Mouse (Mus musculus) heart, adult 2 months (tissue): ENCODE data around the gene Them7. TPM values are rescaled to one million over a fixed set of nuclear protein-coding genes. Genes with fewer than 3 reads are reported as not detected.
A peak's percentile ranks its signal among the peaks of the same experiment; 100 is the strongest.

Source experiments
- DNase-seq, 2 experiments: peaks; one replicate each; pipeline ENCODE4 v3.0.0; 2021
- H3K27ac ChIP-seq: fragments of 200-600 bp; 2 replicates; pipeline ENCODE4 v1.8.1; 2022
- H3K27me3 ChIP-seq: fragments of 200-500 bp; 2 replicates; pipeline ENCODE4 v1.6.1; 2012; ENCODE audit warnings: mild to moderate bottlenecking, low read length, inconsistent platforms, mixed read lengths; ENCODE audit not compliant: control insufficient read depth, insufficient read depth
- H3K36me3 ChIP-seq: fragments of 200-500 bp; 2 replicates; pipeline ENCODE4 v1.6.1; 2012; ENCODE audit warnings: low read length, inconsistent platforms; ENCODE audit not compliant: control insufficient read depth, insufficient read depth
- H3K4me1 ChIP-seq: fragments of 200-500 bp; 2 replicates; pipeline ENCODE4 v1.6.1; 2011; ENCODE audit warnings: low read length; ENCODE audit not compliant: control insufficient read depth, insufficient read depth
- H3K4me3 ChIP-seq: fragments of 200-600 bp; 2 replicates; pipeline ENCODE4 v1.8.1; 2022
- H3K79me2 ChIP-seq: fragments of 200-500 bp; replicated peaks from 2 replicates; pipeline ENCODE4 v1.6.1; 2012; ENCODE audit warnings: mild to moderate bottlenecking, inconsistent platforms, low read length, moderate library complexity, mixed read lengths; ENCODE audit not compliant: control insufficient read depth, insufficient read depth
- H3K9ac ChIP-seq: fragments of 200-500 bp; 2 replicates; pipeline ENCODE4 v1.6.1; 2012; ENCODE audit warnings: low read depth, mild to moderate bottlenecking, control low read depth, inconsistent platforms, low read length, mixed read lengths
- CTCF ChIP-seq: fragments of 200-600 bp; IDR thresholded peaks from 2 replicates; pipeline ENCODE4 v1.8.1; 2022; ENCODE audit warnings: antibody characterized with exemption, mild to moderate bottlenecking, moderate library complexity
- EP300 ChIP-seq: fragments of 200-500 bp; IDR thresholded peaks from 2 replicates; pipeline ENCODE4 v1.6.1; 2011; ENCODE audit warnings: low read depth, low read length, control low read depth; ENCODE audit not compliant: insufficient read depth
- POLR2A ChIP-seq: fragments of 200-500 bp; IDR thresholded peaks from 2 replicates; pipeline ENCODE4 v1.6.1; 2011; ENCODE audit warnings: mild to moderate bottlenecking, low read depth, low read length, control low read depth; ENCODE audit not compliant: insufficient read depth
- WGBS: fragments of 180-500 bp; shearing (Covaris S2); methylation state at CpG from one replicate; pipeline ENCODE4 v1.1.7; 2018; 5-methylcytosine and 5-hydroxymethylcytosine counted together
- intact Hi-C: fragments of 180-260 bp; cut with DNase I; formaldehyde crosslinking; loops from one replicate; pipeline ENCODE4 v1.15.1; 2025
- polyA plus RNA-seq: library from polyadenylated mRNA; depleted of rRNA; stranded (reverse); fragments of >200 nt; gene quantifications from 2 replicates; pipeline ENCODE4 v1.2.3, GENCODE M21; 2012
- total RNA-seq, 2 experiments: library from RNA; stranded (reverse); gene quantifications; 2 replicates each; pipeline ENCODE4 v1.2.3; 2021

Gene Them7
- total and polyA plus RNA-seq, 3 experiments: 0.27 to 2.9 (median 2.5) TPM

DNA sequence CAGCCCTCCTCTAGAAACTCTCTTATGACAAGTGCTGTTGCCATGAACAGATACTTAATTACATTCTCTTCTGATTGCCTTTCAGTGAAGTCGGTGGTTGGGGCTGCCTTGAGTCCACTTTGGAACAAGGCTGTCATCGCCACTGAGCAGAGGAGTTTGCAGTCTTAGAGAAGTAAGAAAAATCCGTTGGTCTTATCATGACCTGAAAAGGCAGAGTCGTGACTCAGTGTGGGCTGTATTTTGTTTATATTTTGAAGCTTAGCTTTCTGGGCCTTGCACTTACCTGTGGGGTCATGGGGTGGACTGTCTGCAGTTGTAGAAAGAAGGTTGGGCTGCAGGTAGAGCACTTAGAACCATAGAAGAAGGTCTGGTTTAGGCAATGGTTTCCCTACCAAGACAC is 31.3 kb downstream of the Them7 start:
- 40% methylated on average over 4 of the region's 4 CpGs for WGBS

DNA sequence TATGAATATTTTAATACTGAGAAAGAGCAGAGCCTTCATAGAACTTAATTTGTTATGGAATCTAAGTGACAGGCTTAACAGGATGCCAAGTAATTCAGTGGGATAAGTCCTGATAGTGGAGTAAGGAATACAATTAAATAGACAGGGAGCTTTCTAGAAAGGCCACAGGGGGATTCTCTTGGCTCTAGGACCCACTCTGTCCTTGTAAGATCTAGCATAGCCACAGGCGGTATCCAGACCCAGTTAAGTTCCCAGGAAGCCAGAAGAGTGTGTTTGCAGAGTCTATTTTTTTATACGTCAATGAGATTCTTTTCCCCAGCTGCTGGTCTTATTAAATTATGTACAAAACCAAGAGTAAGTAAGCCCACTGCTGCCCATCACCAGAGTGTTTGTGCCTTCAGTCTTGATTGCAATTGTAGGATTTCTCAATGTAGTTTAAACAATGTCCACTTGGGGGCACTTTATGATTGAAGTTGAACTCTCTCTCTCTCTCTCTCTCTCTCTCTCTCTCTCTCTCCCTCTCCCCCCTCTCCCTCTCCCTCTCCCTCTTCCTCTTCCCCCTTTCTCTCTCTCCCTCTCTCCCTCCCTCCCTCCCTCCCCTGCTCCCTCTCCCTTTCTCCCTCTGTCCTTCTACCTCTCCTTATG is 32.4 kb downstream of the Them7 start:
- DNase-seq: no peak
- Histone ChIP-seq H3K27me3 (no peaks in the 10 kb centered on the region), H3K9ac (no peak overlapping the region), H3K4me3 (no peak overlapping the region), H3K27ac (no peak overlapping the region), H3K79me2 (no peaks in the 10 kb centered on the region), H3K4me1 (no peaks in the 10 kb centered on the region; the same call in 1 of the 2 replicates), H3K36me3 (no peaks in the 10 kb centered on the region)
- intact Hi-C loops: loop anchor here (2.0 kb wide), 1 partner anchor 172 kb away; no protein-coding TSS in a partner anchor
- no peak for TF ChIP-seq EP300
- peak; percentile 48 for TF ChIP-seq CTCF
- TF ChIP-seq POLR2A: no peak
- 52% methylated on average over 2 of the region's 2 CpGs for WGBS

More for the DNA sequence above, 31.3 kb downstream of the Them7 start:
- Histone ChIP-seq H3K27me3 (no peaks in the 10 kb centered on the region), H3K36me3 (no peaks in the 10 kb centered on the region), H3K9ac (no peak overlapping the region), H3K4me1 (no peaks in the 10 kb centered on the region; the same call in 1 of the 2 replicates), H3K79me2 (no peaks in the 10 kb centered on the region), H3K4me3 (no peak overlapping the region), H3K27ac (no peak overlapping the region)
- no peak for DNase-seq
- TF ChIP-seq EP300: no peak
- no peak for TF ChIP-seq CTCF
- no peak for TF ChIP-seq POLR2A
- intact Hi-C loops: no loop called here

DNA sequence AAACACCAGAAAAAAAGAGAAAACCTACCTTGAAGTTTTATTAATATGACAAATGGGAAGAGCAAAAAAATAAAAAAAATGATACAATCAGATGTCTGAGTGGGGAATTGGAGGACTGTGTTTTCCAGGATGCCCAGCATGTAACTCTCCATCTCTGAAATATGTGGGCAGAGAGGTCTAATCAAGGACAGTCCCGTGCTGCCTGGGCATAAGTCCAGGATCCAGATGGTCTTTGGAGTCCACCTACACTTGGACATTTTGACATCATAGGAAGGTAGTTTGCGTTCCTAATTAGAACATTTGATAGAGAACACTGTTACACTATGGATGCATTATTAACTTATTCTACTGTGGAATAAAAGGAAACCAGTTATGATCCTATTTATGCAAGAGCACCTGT is 33.3 kb downstream of the Them7 start:
- WGBS: 43% methylated on average over 2 of the region's 2 CpGs

DNA sequence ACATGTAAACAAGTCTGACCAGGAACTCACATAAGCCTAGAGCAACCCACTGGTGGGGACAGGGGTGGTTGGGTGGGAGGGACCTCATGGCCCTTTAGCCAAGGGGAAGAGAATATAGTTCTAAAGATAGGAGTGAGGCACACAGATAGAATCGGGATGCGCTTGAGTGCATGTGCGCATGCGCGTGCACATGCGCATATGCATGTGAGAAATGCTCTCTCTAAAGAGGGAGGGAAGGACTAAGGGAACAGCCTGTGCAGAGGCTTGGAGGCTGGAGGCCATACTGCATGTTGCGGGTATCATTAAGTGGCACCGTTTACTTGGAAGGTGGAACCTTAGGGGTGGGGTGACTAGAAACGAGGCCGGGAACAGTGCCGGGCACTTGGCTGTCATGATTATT is 37.2 kb downstream of the Them7 start:
- Histone ChIP-seq H3K27me3 (no peaks in the 10 kb centered on the region), H3K4me1 (no peaks in the 10 kb centered on the region), H3K9ac (no peak overlapping the region), H3K36me3 (no peaks in the 10 kb centered on the region), H3K4me3 (no peak overlapping the region), H3K79me2 (no peaks in the 10 kb centered on the region), H3K27ac (no peak overlapping the region)
- TF ChIP-seq POLR2A (no peak), CTCF (no peak), EP300 (no peak)
- DNase-seq: no peak
- 93% methylated on average over 11 of the region's 11 CpGs for WGBS
- intact Hi-C loops: no loop called here

More for the DNA sequence above, 33.3 kb downstream of the Them7 start:
- intact Hi-C loops: loop anchor here (2.0 kb wide), 1 partner anchor 171 kb away; no protein-coding TSS in a partner anchor
- Histone ChIP-seq H3K79me2 (no peaks in the 10 kb centered on the region), H3K9ac (no peak overlapping the region), H3K4me3 (no peak overlapping the region), H3K27me3 (no peaks in the 10 kb centered on the region), H3K36me3 (no peaks in the 10 kb centered on the region), H3K27ac (no peak overlapping the region), H3K4me1 (no peaks in the 10 kb centered on the region)
- TF ChIP-seq POLR2A (no peak), EP300 (no peak), CTCF (no peak)
- no peak for DNase-seq

DNA sequence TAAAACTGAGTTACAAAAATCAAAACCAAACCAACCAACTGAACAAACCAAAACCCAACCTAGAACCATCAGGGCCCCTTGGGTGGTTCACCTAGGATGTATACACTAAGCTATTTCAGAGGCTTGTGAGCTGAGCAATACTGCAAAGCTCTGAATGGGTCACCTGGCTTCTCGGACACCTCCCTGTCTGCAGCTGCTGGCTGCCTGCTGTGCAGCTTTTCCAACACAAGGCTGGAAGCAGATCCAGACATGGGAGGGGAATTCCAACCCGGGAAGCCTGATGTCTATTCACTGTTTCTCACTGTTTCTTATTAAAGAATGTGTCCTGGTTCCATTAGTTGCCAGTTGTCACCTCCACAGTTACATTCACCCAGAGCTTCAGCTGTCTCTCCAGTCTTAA is 39.1 kb downstream of the Them7 start:
- Histone ChIP-seq H3K27me3 (no peaks in the 10 kb centered on the region), H3K4me1 (no peaks in the 10 kb centered on the region), H3K79me2 (no peaks in the 10 kb centered on the region), H3K9ac (no peak overlapping the region), H3K4me3 (no peak overlapping the region), H3K36me3 (no peaks in the 10 kb centered on the region), H3K27ac (no peak overlapping the region)
- TF ChIP-seq EP300 (no peak), POLR2A (no peak), CTCF (no peak)
- intact Hi-C loops: no loop called here
- 30% methylated on average over 2 of the region's 2 CpGs for WGBS
- no peak for DNase-seq

DNA sequence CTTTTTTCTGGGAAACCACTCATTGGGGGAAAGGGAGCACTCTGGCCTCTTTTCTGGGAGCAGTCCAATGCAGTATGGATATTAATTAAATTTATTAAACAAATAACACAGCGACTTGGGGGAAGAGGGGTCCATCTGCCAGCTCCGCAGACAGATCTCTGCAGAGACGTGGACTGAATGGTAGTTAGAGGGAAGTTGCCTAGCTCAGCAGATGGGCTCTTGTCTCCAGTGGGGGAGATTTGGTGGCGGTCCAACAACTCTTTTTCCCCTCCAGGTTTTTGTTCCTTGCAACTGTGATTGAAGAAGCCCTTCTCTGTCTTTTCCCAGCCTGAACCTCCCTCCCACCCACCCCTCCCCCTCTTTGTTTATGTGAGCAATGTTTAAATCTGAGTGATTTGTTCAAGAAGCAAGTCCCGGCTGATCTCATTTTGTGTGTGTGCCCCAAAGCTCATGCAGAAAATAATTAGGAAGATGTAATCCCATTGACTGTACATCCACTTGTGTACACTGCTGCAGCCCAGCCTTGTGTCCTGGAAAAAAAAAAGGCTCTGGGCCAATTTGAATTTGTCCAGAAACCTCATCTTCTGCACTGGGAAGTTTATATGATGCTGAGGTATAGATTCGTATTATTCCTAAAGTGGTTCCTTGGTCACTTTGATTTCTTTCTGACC is 58.4 kb downstream of the Them7 start:
- H3K9ac ChIP-seq: no peak overlapping the region
- H3K4me1 ChIP-seq: no peaks in the 10 kb centered on the region
- H3K79me2 ChIP-seq: no peaks in the 10 kb centered on the region
- H3K4me3 ChIP-seq: no peak overlapping the region
- no peaks in the 10 kb centered on the region for H3K27me3 ChIP-seq
- DNase-seq: no peak
- TF ChIP-seq EP300: no peak
- TF ChIP-seq CTCF: no peak
- no peak for TF ChIP-seq POLR2A
- 70% methylated on average over 6 of the region's 6 CpGs for WGBS
- no peaks in the 10 kb centered on the region for H3K36me3 ChIP-seq
- H3K27ac ChIP-seq: no peak overlapping the region
- intact Hi-C loops: no loop called here
